Mouse (Mus musculus): ENCODE results near the gene Mdc1. TPM values are rescaled to one million over a fixed set of nuclear protein-coding genes. Genes with fewer than 3 reads are reported as not detected.

The Mdc1 gene
- polyA plus RNA-seq, 1 experiment from 2014 or later: 3.3 TPM

DNA sequence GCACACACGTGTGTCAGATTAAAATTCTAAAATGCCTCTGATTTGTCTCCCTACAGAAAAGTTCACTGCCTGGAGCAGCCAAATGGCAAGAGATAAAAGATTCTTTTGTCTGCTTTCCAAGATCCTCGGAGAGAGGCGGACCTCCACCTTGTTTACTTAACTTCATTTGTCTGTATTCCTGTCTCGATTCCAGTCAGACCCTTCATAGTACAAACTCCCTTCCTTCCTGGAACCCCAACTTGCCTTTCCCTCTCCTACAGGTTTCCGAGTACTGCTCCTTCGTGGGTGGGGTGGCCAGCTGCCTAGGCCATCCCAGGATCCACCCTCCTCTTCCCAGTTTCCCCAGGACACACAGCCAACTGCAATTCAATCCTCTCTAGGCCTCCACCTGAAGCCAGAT is 38.3 kb upstream of the Mdc1 start:
- Histone ChIP-seq H3K27me3 (ENCODE audit: insufficient read depth, low read length) (no peaks in the 10 kb centered on the region), H3K27ac (ENCODE audit: low read depth) (no peak overlapping the region), H3K36me3 (replicated peaks; ENCODE audit: insufficient read depth, low read length) (no peaks in the 10 kb centered on the region), H3K4me2 (ENCODE audit: low read depth, low read length) (no peak overlapping the region), H3K9me3 (ENCODE audit: low read length) (no peaks in the 10 kb centered on the region), H3K9ac (replicated peaks) (no peak overlapping the region), H3K4me1 (ENCODE audit: insufficient read depth) (0 out of 2 replicates have a peak, but pooled peaks cover 3% of the 10 kb centered on the region), H3K4me3 (ENCODE audit: low read depth, low read length) (no peak overlapping the region)
- no peak for TF ChIP-seq EP300 (IDR thresholded peaks at IDR 0.05; ENCODE audit: low read depth)
- TF ChIP-seq CTCF (IDR thresholded peaks at IDR 0.05; ENCODE audit: low read depth): no peak
- ATAC-seq (no peak), DNase-seq (no peak)
- WGBS (ENCODE audit: insufficient replicate concordance): 65% methylated on average over 6 of the region's 6 CpGs

DNA sequence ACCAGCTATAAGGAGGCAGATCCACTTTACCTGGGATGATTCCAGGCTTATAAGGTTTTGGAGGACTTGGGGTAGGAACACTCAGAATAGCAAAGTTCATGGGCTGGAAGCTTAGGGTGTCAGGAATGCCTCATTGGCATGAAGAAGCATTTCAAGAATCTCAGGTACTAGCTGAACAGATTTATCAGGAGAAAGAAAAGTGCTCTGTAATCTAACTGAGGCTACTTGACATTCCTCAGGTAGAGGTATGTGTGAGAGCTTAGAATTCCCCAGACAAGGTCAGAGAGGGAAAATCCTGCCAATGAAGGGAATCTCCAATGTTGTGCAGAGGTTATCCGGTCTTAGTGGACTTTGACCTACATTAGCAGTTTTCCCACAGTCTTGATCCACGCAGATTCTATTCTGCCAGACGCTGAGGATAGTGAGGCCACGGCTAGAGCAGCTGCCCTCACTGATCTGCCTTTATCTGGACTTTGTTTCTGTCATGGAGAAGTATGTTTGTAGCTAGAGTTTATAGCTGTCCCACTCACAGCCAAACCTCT is 37.4 kb upstream of the Mdc1 start:
- Histone ChIP-seq H3K36me3 (replicated peaks; ENCODE audit: insufficient read depth, low read length) (no peaks in the 10 kb centered on the region), H3K27me3 (ENCODE audit: insufficient read depth, low read length) (no peaks in the 10 kb centered on the region), H3K27ac (ENCODE audit: low read depth) (no peak overlapping the region), H3K9ac (replicated peaks) (no peak overlapping the region), H3K4me2 (ENCODE audit: low read depth, low read length) (no peak overlapping the region), H3K9me3 (ENCODE audit: low read length) (no peaks in the 10 kb centered on the region), H3K4me3 (ENCODE audit: low read depth, low read length) (no peak overlapping the region), H3K4me1 (ENCODE audit: insufficient read depth) (0 out of 2 replicates have a peak, but pooled peaks cover 3% of the 10 kb centered on the region)
- DNase-seq (no peak), ATAC-seq (no peak)
- 70% methylated on average over 4 of the region's 4 CpGs for WGBS (ENCODE audit: insufficient replicate concordance)
- TF ChIP-seq CTCF (IDR thresholded peaks at IDR 0.05; ENCODE audit: low read depth): no peak
- no peak for TF ChIP-seq EP300 (IDR thresholded peaks at IDR 0.05; ENCODE audit: low read depth)

DNA sequence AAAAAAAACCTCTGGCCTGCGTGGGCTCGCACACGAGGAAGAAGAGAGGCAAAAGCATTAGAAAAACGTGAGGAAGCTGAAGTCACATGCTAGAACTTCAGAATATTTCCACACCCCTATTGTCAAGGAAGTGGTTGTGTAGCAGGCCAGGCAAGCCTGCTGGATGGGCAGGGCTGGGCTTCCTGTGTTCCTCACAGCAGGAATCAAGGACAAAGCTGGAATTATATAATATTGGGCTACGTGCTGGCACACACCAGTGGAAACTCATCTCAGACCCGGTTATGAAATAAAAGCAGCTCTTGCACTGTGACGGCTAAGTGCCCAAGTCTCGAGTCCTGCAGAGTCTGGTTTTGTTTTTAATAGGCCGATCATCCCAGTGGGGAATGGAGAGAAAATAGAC is 33.2 kb upstream of the Mdc1 start:
- H3K4me1 ChIP-seq (ENCODE audit: insufficient read depth): peaks cover 6% of the 10 kb centered on the region; the same call in 1 of the 2 replicates
- H3K27ac ChIP-seq (ENCODE audit: low read depth): no peak overlapping the region
- no peak for ATAC-seq
- H3K4me2 ChIP-seq (ENCODE audit: low read depth, low read length): no peak overlapping the region
- no peak for DNase-seq
- no peak overlapping the region for H3K9ac ChIP-seq (replicated peaks)
- H3K4me3 ChIP-seq (ENCODE audit: low read depth, low read length): no peak overlapping the region
- no peaks in the 10 kb centered on the region for H3K27me3 ChIP-seq (ENCODE audit: insufficient read depth, low read length)
- H3K9me3 ChIP-seq (ENCODE audit: low read length): no peaks in the 10 kb centered on the region
- H3K36me3 ChIP-seq (replicated peaks; ENCODE audit: insufficient read depth, low read length): no peaks in the 10 kb centered on the region
- no peak for TF ChIP-seq EP300 (IDR thresholded peaks at IDR 0.05; ENCODE audit: low read depth)
- no peak for TF ChIP-seq CTCF (IDR thresholded peaks at IDR 0.05; ENCODE audit: low read depth)
- 61% methylated on average over 9 of the region's 9 CpGs for WGBS (ENCODE audit: insufficient replicate concordance)

DNA sequence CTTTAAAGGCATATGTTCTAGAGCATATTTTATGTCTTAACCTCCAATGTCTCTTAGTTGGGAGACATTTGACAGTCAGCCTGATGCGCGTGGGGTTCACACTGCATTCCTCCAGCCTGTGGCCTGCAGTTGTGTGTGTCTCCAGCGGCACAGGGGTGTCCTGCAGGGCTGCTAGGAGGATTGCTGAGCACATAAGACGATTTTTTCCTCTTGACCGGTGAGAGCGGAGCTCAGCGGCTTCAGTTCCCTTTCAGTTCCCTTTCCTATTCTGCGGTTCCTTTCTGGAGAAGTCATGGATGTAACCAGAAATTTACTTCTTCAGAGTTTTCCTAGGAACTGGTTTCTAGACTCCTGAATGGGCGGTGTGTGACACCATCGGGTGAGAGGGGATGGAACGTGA is 31.9 kb upstream of the Mdc1 start:
- Histone ChIP-seq H3K36me3 (replicated peaks; ENCODE audit: insufficient read depth, low read length) (no peaks in the 10 kb centered on the region), H3K27me3 (ENCODE audit: insufficient read depth, low read length) (no peaks in the 10 kb centered on the region), H3K27ac (ENCODE audit: low read depth) (no peak overlapping the region), H3K4me3 (ENCODE audit: low read depth, low read length) (no peak overlapping the region), H3K4me2 (ENCODE audit: low read depth, low read length) (no peak overlapping the region), H3K4me1 (ENCODE audit: insufficient read depth) (peaks cover 18% of the 10 kb centered on the region), H3K9ac (replicated peaks) (no peak overlapping the region), H3K9me3 (ENCODE audit: low read length) (no peaks in the 10 kb centered on the region)
- TF ChIP-seq CTCF (IDR thresholded peaks at IDR 0.05; ENCODE audit: low read depth) (no peak), EP300 (IDR thresholded peaks at IDR 0.05; ENCODE audit: low read depth) (no peak)
- no peak for ATAC-seq
- WGBS (ENCODE audit: insufficient replicate concordance): 87% methylated on average over 11 of the region's 11 CpGs
- DNase-seq: no peak

DNA sequence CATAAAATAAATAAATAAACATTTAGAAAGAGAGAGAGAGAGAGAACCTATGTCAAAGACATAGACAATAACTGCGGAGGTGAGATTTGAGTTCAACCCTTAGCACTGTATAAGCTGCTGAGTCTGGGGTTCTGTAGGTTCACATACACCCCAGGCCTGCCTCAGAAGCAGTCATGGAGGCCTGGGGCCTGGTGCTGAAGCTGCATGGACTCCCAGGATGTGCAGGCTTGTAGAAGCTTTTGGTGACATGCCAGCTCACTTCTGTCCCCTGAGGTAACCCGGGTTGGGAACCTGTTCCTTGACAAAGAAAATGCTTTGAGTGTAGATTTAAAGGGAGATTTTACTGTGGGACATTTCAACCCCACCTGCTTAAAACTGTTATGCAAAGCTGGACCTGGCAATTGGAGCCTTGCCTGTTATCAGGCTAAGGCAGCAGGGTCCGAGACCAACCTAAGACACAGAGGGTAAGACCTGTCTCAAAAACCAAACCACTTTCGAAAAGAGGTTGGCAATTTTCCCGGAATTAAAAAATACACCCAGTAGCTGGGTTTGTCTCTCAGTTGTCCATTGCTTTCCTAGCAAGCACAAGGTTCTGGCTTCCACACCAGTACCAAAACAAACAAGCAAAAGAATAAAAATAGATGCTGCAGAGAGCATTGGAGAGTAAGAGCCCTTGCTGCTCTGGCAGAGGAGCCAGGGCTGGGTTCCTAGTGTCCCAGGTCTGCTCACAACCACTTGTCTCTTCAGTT is 30.2 kb upstream of the Mdc1 start:
- Histone ChIP-seq H3K4me1 (ENCODE audit: insufficient read depth) (peaks cover 28% of the 10 kb centered on the region), H3K27ac (ENCODE audit: low read depth) (no peak overlapping the region), H3K9ac (replicated peaks) (no peak overlapping the region), H3K36me3 (replicated peaks; ENCODE audit: insufficient read depth, low read length) (no peaks in the 10 kb centered on the region), H3K9me3 (ENCODE audit: low read length) (no peaks in the 10 kb centered on the region), H3K27me3 (ENCODE audit: insufficient read depth, low read length) (no peaks in the 10 kb centered on the region), H3K4me3 (ENCODE audit: low read depth, low read length) (no peak overlapping the region), H3K4me2 (ENCODE audit: low read depth, low read length) (no peak overlapping the region)
- no peak for ATAC-seq
- DNase-seq: no peak
- TF ChIP-seq EP300 (IDR thresholded peaks at IDR 0.05; ENCODE audit: low read depth): no peak
- no peak for TF ChIP-seq CTCF (IDR thresholded peaks at IDR 0.05; ENCODE audit: low read depth)
- 62% methylated on average over 5 of the region's 5 CpGs for WGBS (ENCODE audit: insufficient replicate concordance)

DNA sequence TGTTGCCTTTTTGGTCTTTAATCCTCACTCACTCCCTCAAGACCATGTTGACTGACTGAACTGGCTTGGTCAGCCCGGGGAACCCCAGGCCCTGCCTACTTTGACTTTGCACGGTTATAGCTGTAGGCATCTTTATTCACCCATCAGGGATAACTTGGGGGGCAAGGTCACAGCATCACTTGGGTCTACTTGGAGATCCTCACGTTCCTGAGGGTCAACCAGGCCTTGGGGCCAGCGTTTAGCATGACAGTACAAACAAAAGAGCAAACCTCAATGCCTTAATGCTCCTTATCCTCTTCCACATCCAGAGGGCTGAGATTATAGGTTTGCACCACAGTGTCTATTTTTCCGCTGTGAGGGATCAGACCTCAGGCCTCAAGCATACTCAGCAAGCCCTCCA is 29.0 kb upstream of the Mdc1 start:
- Histone ChIP-seq H3K4me1 (ENCODE audit: insufficient read depth) (peaks cover 32% of the 10 kb centered on the region), H3K4me2 (ENCODE audit: low read depth, low read length) (no peak overlapping the region), H3K27ac (ENCODE audit: low read depth) (no peak overlapping the region), H3K9me3 (ENCODE audit: low read length) (no peaks in the 10 kb centered on the region), H3K36me3 (replicated peaks; ENCODE audit: insufficient read depth, low read length) (no peaks in the 10 kb centered on the region), H3K27me3 (ENCODE audit: insufficient read depth, low read length) (no peaks in the 10 kb centered on the region), H3K9ac (replicated peaks) (no peak overlapping the region), H3K4me3 (ENCODE audit: low read depth, low read length) (no peak overlapping the region)
- no peak for DNase-seq
- TF ChIP-seq EP300 (IDR thresholded peaks at IDR 0.05; ENCODE audit: low read depth): no peak
- 76% methylated on average over 5 of the region's 5 CpGs for WGBS (ENCODE audit: insufficient replicate concordance)
- no peak for ATAC-seq

All from liver, postnatal 0 days (tissue).